In genomic region chr12:53292508-53293300, GRCm38 (mm10) we compare ENCODE assay signal across 8 mouse cellular contexts. TPM values are rescaled to one million over a fixed set of nuclear protein-coding genes. Genes with fewer than 3 reads are reported as not detected.
A peak's percentile ranks its signal among the peaks of the same experiment; 100 is the strongest.
DNase-seq lines count a peak whose midpoint lies in the region; ATAC-seq and TF ChIP-seq lines count a peak whose summit lies in the region.

No protein-coding gene starts in this region.

- no peak overlapping the region for H3K4me3 ChIP-seq in forebrain, postnatal 0 days (ENCODE audit: low read depth, low read length)
- H3K4me3 ChIP-seq in midbrain, embryonic 10.5 days: peak overlapping the region; percentile 12; the same call in 1 of the 2 replicates

- H3K9me3 ChIP-seq in forebrain, postnatal 0 days (ENCODE audit: low read length): no peaks in the 10 kb centered on the region
- H3K9me3 ChIP-seq in midbrain, embryonic 10.5 days (replicated peaks): no peaks in the 10 kb centered on the region

- peak overlapping the region; percentile 23 for H3K4me2 ChIP-seq in forebrain, postnatal 0 days (ENCODE audit: low read depth)

- peak overlapping the region; percentile 48; the same call in 1 of the 2 replicates for H3K27ac ChIP-seq in forebrain, postnatal 0 days (ENCODE audit: low read depth, low read length)
- H3K27ac ChIP-seq in midbrain, embryonic 10.5 days (replicated peaks): peak overlapping the region; percentile 79

- 13% methylated on average over 17 of the region's 17 CpGs for WGBS in forebrain, postnatal 0 days
- 51% methylated on average over 17 of the region's 17 CpGs for WGBS in midbrain, embryonic 10.5 days

- peaks cover 3% of the 10 kb centered on the region; the same call in 1 of the 2 replicates for H3K4me1 ChIP-seq in forebrain, postnatal 0 days (ENCODE audit: insufficient read depth)
- H3K4me1 ChIP-seq in midbrain, embryonic 10.5 days: peaks cover 57% of the 10 kb centered on the region

- no peak for DNase-seq in frontal cortex, postnatal 14 days (ENCODE audit: low spot score in 2 of 2)
- peak; percentile 81 for DNase-seq in NIH3T3 (ENCODE audit: low read depth)
- peak; percentile 57 for DNase-seq in forebrain, postnatal 0 days
- DNase-seq in midbrain, embryonic 10.5 days (ENCODE audit: low spot score): peak; percentile 52
- DNase-seq in thymus, postnatal 10 days (ENCODE audit: low spot score in 2 of 2): no peak
- DNase-seq in adrenal gland, postnatal 10 days: no peak
- DNase-seq in kidney, adult 8-10 months: no peak

- peak; percentile 65 for ATAC-seq in frontal cortex, adult (ENCODE audit: low TSS enrichment)
- ATAC-seq in forebrain, postnatal 0 days: peak; percentile 90

- TF ChIP-seq CTCF in forebrain, postnatal 0 days (IDR thresholded peaks at IDR 0.05; ENCODE audit: low read depth): no peak

- no peaks in the 10 kb centered on the region for H3K36me3 ChIP-seq in forebrain, postnatal 0 days (ENCODE audit: insufficient read depth)
- peaks cover 12% of the 10 kb centered on the region for H3K36me3 ChIP-seq in midbrain, embryonic 10.5 days

- no peaks in the 10 kb centered on the region for H3K27me3 ChIP-seq in forebrain, postnatal 0 days (ENCODE audit: insufficient read depth, low read length)
- no peaks in the 10 kb centered on the region for H3K27me3 ChIP-seq in midbrain, embryonic 10.5 days (ENCODE audit: low read depth, poor library complexity, severe bottlenecking)

- no peak overlapping the region for H3K9ac ChIP-seq in forebrain, postnatal 0 days

RNA-seq across cellular contexts. Expression of gene Npas3, which starts 44.2 kb away (rescaled TPM):
- 15.4 and 28.3 TPM in 2 replicates for total RNA-seq in forebrain, postnatal 0 days (2014; rRNA removed)
- polyA plus RNA-seq in forebrain, postnatal 0 days (2015; fragmentation: Nextera tagmentation; extraction: Ambion mirVana): 11.7 and 16.6 TPM in 2 replicates
- 9.2 and 13.9 TPM in 2 replicates for polyA plus RNA-seq in midbrain, embryonic 10.5 days (2016; fragmentation: Nextera tagmentation; extraction: Ambion mirVana)
- 1 to 10 TPM; 2.4 to 3.5 TPM for total RNA-seq in adrenal gland, postnatal 10 days (2021)

Comparison
In these comparisons a context has a peak if more than half of its experiments do, and no peak if none do; other contexts are left out.
1. DNase-seq: peak in NIH3T3 (single experiment), forebrain, postnatal 0 days (single experiment) and midbrain, embryonic 10.5 days (single experiment); none in frontal cortex, postnatal 14 days (0 of 2), thymus, postnatal 10 days (0 of 2), adrenal gland, postnatal 10 days (single experiment) and kidney, adult 8-10 months (0 of 2).